Mouse (Mus musculus) megakaryocyte, adult 5-6 weeks (primary cell): ENCODE measurements at regions not wholly inside any gene's neighbourhood (a gene's known extent, or its start where the extent isn't known, plus 50 kb on each side); places are given as distances from the start of the nearest gene placed in this dataset.
A peak's percentile ranks its signal among the peaks of the same experiment; 100 is the strongest.
"Not testable (repeated sequence)": the region's sequence is repeated elsewhere in the genome, so short reads cannot be mapped to it uniquely, and the experiment has no call there.

ENCODE experiments used
- ATAC-seq: 2 replicates; pipeline ENCODE4 v1.8.0; 2016; ENCODE audit warnings: mild to moderate bottlenecking, inconsistent platforms; ENCODE audit not compliant: poor library complexity, severe bottlenecking

DNA sequence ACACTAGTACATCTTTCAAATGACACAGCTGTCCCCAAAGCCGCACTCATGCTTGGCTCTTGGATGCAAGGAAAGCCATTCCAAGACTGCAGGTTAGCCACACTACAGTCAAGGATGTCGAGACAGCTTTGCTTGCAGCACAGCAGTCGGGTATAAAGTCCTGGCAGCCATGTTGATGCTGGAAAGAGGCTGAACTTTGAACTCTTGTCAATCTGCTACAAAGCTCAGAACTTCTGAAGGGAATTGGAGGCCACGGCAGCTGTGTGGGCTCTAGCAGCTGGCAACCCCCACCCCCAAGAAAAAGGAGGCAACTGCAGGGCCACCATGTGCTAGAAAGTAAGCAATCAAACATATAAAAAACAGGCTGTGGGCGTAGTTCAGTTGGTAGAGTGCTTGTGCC lies 90.0 kb upstream of the Zcchc2 start:
- ATAC-seq, result no peak

DNA sequence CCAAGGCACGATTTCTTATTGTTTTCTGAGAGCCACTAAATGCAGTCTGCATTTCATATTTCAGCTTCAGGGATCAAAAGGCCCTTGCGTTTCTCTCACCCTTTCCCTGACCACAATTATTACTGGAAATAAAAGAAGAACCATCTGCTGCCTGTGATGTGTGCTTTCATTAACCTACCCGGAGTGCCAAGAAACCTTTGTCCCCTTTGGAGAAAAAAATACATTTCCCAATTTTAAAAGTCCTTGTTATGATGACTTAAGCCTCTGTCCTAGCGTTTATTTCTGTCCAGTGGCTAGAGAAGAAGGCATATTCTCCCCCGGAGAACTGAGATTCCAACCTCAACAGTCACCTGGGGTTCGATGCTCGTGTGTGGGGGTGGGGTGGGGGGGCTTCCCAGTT lies 89.3 kb upstream of the Zcchc2 start:
- ATAC-seq, result no peak

GRCm38 (mm10) chr1:105903286-105904115 lies 86.7 kb upstream of the Zcchc2 start:
- ATAC-seq, result no peak

GRCm38 (mm10) chr1:105904737-105905136 lies 85.5 kb upstream of the Zcchc2 start:
- ATAC-seq, result 0 out of 2 replicates have a peak, but pooled peaks have one; percentile 53

DNA sequence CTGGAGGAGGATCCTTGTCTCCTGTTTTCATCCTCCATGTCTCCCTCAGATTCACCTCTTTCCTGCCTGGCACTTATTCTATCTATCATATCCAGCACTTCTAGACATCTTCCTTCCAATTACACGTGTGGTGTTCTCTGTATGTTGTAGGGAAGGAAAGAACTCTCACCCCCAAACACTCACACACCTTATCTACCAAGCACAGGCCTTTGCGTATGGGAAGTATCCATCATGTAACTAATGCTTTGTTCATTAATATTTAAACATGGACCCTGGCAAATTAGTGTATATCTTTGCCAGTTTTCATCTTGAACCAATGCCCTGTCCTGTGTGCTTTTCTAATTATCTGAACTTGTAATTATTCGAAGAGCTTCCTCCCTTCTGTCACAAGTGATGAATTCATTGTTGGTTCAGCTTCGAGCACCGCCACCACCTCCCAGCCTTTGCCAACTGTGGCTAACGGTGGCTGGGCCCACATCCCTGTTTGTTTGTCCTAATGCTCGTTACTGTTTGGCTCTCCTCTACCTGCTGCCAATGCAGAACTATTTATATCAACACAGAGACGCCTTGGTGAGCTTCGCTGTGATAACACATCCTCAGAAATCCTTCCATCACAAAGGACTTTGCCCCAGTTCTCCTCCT lies 84.3 kb upstream of the Zcchc2 start:
- no peak for ATAC-seq

GRCm38 (mm10) chr1:105906427-105906798 lies 83.8 kb upstream of the Zcchc2 start:
- ATAC-seq, result peak; percentile 41; the same call in 1 of the 2 replicates

DNA sequence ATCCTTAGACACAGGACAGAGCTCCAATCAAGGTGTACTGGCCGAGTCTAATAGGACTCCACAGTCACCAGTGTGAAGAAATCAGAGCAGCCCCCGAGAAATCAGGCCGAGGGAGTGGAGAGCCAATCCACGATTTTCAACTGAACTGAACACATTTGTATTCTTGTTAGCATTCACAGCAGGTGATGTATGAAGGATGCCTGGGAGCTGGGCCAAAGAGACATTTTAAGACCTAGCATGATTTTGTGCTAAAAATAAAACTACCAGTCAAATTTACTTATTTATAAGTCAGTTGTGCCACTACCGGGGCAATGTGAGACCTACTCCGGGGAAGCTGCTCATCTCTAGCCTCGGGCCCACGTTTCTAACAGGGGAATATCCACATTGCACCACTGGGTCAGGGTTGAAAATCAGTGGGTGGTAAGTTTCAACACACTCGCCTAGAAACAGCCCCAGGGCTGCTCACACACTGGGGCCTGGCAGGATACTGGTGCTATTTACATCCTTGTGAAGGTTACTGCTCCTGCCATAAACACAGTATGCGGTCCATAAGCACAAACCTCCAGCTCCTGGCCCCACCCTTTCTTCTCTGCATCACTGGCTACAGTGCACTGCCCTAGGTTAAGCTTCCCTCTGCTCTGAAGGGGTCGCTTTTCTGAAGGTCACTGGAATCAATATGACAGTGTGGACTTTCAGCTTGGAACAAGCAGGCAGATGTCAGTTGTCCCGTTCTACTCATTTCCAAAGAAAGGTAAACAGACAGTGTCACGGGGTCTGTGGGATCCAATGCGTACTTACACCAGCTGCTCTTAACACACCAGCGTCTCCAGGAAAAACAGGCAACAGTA lies 82.0 kb upstream of the Zcchc2 start:
- no peak for ATAC-seq

- ATAC-seq, result no peak
Measured at GRCm38 (mm10) chr1:105909121-105909520, 81.1 kb upstream of the Zcchc2 start.

- no peak for ATAC-seq
Measured at GRCm38 (mm10) chr1:105911714-105912113, 78.5 kb upstream of the Zcchc2 start.

DNA sequence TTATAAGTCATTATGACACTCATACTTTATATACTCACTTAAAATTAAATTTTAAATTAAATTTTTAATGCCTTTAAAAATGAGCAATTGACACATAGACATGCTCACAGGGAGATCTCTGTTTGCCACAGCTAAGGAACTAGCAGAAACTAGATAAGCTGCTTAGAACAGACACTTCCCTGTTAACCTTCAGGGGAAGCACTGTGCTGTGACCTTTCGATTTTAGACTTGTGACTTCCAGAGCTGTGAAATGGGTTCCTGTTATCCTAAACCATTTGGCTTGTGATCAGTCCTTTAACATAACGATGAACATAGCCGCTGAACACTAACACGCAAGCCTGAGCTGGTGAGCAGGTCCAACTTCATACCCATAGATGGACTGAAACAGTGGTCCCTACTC lies 68.4 kb upstream of the Zcchc2 start:
- ATAC-seq, result 0 out of 2 replicates have a peak, but pooled peaks have one; percentile 33

GRCm38 (mm10) chr1:105922586-105922985 lies 67.6 kb upstream of the Zcchc2 start:
- no peak for ATAC-seq

DNA sequence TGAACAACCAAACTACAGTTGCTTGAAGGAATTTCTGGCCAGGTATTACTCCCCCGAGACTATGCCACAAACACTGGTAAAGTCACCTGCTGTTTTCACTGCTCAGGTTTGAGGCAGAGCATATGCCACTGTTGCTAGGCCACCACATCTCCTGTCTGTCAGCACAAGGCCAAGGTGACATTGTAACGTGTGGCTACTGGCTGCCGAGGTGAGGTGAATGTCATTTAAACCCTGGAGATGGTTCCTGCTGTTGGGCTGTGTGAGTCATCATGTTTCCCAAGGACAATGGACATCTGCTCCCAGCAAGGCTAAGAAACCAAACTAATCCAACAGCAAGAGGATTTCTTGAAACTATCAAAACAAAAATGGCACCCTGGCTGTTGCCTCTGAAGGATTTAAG lies 67.2 kb upstream of the Zcchc2 start:
- ATAC-seq, result no peak

DNA sequence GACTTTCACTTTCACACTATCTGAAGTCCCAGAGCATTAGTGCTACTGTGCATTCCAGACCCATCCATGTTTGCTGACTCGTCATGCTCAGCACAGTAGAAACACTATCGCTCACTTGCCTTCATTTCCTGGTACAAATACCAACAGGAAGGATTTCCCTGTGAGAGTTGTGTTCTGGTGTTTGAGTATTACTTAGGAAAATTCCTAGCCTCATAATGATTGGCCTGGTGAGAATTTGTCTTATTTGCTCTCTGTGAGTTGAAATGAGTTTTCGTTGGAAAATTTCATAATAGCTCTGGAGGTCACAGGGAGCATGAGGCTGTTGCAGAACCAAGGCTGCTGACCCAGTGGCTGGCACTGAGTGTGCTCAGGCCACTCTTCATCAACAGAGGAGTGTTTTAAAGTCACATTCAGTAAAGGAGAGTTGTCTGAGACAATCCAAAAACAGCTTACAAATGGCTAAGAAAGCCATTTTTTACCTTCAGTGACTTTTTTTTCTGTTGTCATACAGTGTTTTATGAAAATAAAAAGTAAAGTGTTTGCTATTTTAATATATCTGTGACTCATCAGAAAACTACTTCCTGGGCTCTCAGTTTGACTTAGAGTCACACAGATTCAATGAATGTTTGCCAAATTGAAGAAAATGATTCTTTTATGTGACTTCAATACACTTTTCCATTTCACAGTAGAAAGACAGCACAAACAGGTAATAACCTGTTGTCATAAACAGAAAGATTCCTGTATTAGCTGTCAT lies 64.4 kb upstream of the Zcchc2 start:
- no peak for ATAC-seq

DNA sequence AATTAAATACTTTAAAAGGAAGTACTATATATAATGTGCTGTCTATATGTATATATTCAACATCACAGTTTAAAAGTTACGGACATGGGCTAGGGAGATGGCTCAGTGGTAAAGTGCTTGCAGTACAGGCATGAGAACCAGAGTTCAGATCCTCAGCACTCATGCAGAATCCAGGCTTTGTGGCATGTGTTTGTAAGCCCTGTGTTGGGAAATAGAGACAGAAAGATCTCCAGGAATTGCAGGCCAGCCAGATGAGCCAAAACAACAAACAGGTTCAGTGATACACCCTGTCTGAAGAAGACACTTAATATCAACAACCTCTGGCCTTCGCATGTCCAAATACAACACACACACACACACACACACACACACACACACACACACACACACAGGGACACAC lies 63.3 kb upstream of the Zcchc2 start:
- ATAC-seq, result no peak

- ATAC-seq, result no peak
Measured at GRCm38 (mm10) chr1:105930841-105931240, 59.4 kb upstream of the Zcchc2 start.

DNA sequence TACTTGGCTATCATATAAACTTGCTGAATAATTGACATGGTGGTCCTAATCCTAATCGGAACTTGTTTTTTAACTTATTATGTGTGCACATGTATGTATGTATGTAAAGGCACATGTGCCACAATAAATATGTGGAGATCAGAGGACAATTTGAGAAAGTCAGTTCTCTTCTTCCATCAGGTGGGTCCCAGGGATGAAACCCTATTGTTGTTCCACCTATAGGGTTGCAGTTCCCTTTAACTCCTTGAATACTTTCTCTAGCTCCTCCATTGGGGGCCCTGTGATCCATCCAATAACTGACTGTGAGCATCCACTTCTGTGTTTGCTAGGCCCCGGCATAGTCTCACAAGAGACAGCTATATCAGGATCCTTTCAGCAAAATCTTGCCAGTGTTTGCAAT lies 56.0 kb upstream of the Zcchc2 start:
- ATAC-seq, result not testable (repeated sequence)
